Mouse (Mus musculus) liver, embryonic 12.5 days (tissue): ENCODE data around the gene Egfl8. TPM values are rescaled to one million over a fixed set of nuclear protein-coding genes. Genes with fewer than 3 reads are reported as not detected.
A peak's percentile ranks its signal among the peaks of the same experiment; 100 is the strongest.

Source experiments
- ATAC-seq: fragments of 200-750 bp; cut with Nextera tagmentation; 2 replicates; pipeline ENCODE4 v1.8.0; 2017; ENCODE audit warnings: moderate number of reproducible peaks, mild to moderate bottlenecking, moderate library complexity
- H3K27ac ChIP-seq: fragments of 300-500 bp; sonication (generic); 2 replicates; pipeline ENCODE4 v1.5.1; 2016; ENCODE audit warnings: mild to moderate bottlenecking
- H3K27me3 ChIP-seq: fragments of 300-500 bp; sonication (generic); replicated peaks from 2 replicates; pipeline ENCODE4 v1.6.1; 2016; ENCODE audit warnings: mild to moderate bottlenecking, moderate library complexity
- H3K36me3 ChIP-seq: fragments of 300-500 bp; sonication (generic); 2 replicates; pipeline ENCODE4 v1.6.1; 2016; ENCODE audit warnings: mild to moderate bottlenecking, moderate library complexity
- H3K4me1 ChIP-seq: fragments of 300-500 bp; sonication (generic); 2 replicates; pipeline ENCODE4 v1.6.1; 2016
- H3K4me2 ChIP-seq: fragments of 300-500 bp; sonication (generic); 2 replicates; pipeline ENCODE4 v1.6.1; 2016; ENCODE audit warnings: mild to moderate bottlenecking, moderate library complexity
- H3K4me3 ChIP-seq: fragments of 300-500 bp; sonication (generic); 2 replicates; pipeline ENCODE4 v1.5.1; 2016; ENCODE audit warnings: mild to moderate bottlenecking, moderate library complexity
- H3K9ac ChIP-seq: fragments of 300-500 bp; sonication (generic); 2 replicates; pipeline ENCODE4 v1.6.1; 2016; ENCODE audit warnings: mild to moderate bottlenecking, moderate library complexity
- H3K9me3 ChIP-seq: fragments of 300-500 bp; sonication (generic); replicated peaks from 2 replicates; pipeline ENCODE4 v1.6.1; 2016; ENCODE audit warnings: mild to moderate bottlenecking, moderate library complexity
- WGBS: fragments of 180-500 bp; shearing (Covaris S2); methylation state at CpG from one replicate; pipeline ENCODE4 v1.1.7; 2016; ENCODE audit not compliant: insufficient replicate concordance; 5-methylcytosine and 5-hydroxymethylcytosine counted together
- polyA plus RNA-seq: library from polyadenylated mRNA; unstranded; fragments of >200 nt; fragmentation: Nextera tagmentation; extraction: Ambion mirVana; gene quantifications from 2 replicates; pipeline ENCODE4 v1.2.1, GENCODE M21; 2016

The Egfl8 gene
- polyA plus RNA-seq, 1 experiment from 2014 or later, result 0.50 TPM

- peak within 1 kb of the TSS; percentile 72 for H3K27ac ChIP-seq
- H3K4me3 ChIP-seq, result peak within 1 kb of the TSS; percentile 95
- peaks cover 39% of the 10 kb centered on the region for H3K36me3 ChIP-seq
- no peaks in the 10 kb centered on the region for H3K9me3 ChIP-seq
- peaks cover 5% of the 10 kb centered on the region; the same call in 1 of the 2 replicates for H3K27me3 ChIP-seq
- peak within 1 kb of the TSS; percentile 86 for H3K9ac ChIP-seq
- peak; percentile 97 for ATAC-seq
- WGBS, result 1% methylated on average over 65 of the region's 66 CpGs
- peak within 1 kb of the TSS; percentile 94 for H3K4me2 ChIP-seq
- peaks cover 40% of the 10 kb centered on the region for H3K4me1 ChIP-seq
These were observed 31.4 kb upstream of the Egfl8 start, which contains the start of gene Atf6b for GRCm38 (mm10) chr17:34646906-34647787. Gene Atf6b, plus strand, starts transcription at chr17:34647146.

- Histone ChIP-seq H3K36me3 (peaks cover 27% of the 10 kb centered on the region), H3K9me3 (no peaks in the 10 kb centered on the region), H3K4me1 (peaks cover 40% of the 10 kb centered on the region), H3K27ac (0 out of 2 replicates have a peak overlapping the region, but pooled peaks have one; percentile 15), H3K4me2 (peak overlapping the region; percentile 94), H3K4me3 (peak overlapping the region; percentile 95), H3K9ac (0 out of 2 replicates have a peak overlapping the region, but pooled peaks have one; percentile 15), H3K27me3 (peaks cover 12% of the 10 kb centered on the region; the same call in 1 of the 2 replicates)
- no peak for ATAC-seq
- 56% methylated on average over 30 of the region's 30 CpGs for WGBS
These were observed 30.2 kb upstream of the Egfl8 start for GRCm38 (mm10) chr17:34645831-34646511.

- peak overlapping the region; percentile 75 for H3K27ac ChIP-seq
- WGBS, result 41% methylated on average over 10 of the region's 10 CpGs
These were observed 29.6 kb upstream of the Egfl8 start for GRCm38 (mm10) chr17:34645256-34645829.

GRCm38 (mm10) chr17:34644608-34645007, 28.8 kb upstream of the Egfl8 start, which contains the start of gene Fkbpl:
Gene Fkbpl, plus strand, starts transcription at chr17:34644764.
- H3K4me3 ChIP-seq, result peak within 1 kb of the TSS; percentile 95
- H3K27ac ChIP-seq, result peak within 1 kb of the TSS; percentile 75
- H3K27me3 ChIP-seq, result peaks cover 12% of the 10 kb centered on the region; the same call in 1 of the 2 replicates
- H3K9ac ChIP-seq, result peak within 1 kb of the TSS; percentile 73
- no peaks in the 10 kb centered on the region for H3K9me3 ChIP-seq
- H3K4me2 ChIP-seq, result peak within 1 kb of the TSS; percentile 94
- peaks cover 13% of the 10 kb centered on the region for H3K36me3 ChIP-seq
- ATAC-seq, result peak; percentile 62
- peaks cover 40% of the 10 kb centered on the region for H3K4me1 ChIP-seq
- WGBS, result 1% methylated on average over 16 of the region's 16 CpGs

More at GRCm38 (mm10) chr17:34645256-34645829, 29.6 kb upstream of the Egfl8 start:
- ATAC-seq, result no peak
- peaks cover 12% of the 10 kb centered on the region; the same call in 1 of the 2 replicates for H3K27me3 ChIP-seq
- H3K4me2 ChIP-seq, result peak overlapping the region; percentile 94
- H3K9me3 ChIP-seq, result no peaks in the 10 kb centered on the region
- H3K9ac ChIP-seq, result peak overlapping the region; percentile 73
- peaks cover 21% of the 10 kb centered on the region for H3K36me3 ChIP-seq
- H3K4me3 ChIP-seq, result peak overlapping the region; percentile 95
- H3K4me1 ChIP-seq, result peaks cover 40% of the 10 kb centered on the region

GRCm38 (mm10) chr17:34643944-34644343, 28.2 kb upstream of the Egfl8 start:
- H3K4me3 ChIP-seq, result no peak overlapping the region
- WGBS, result 69% methylated on average over 10 of the region's 10 CpGs
- peaks cover 40% of the 10 kb centered on the region for H3K4me1 ChIP-seq
- H3K27me3 ChIP-seq, result peaks cover 12% of the 10 kb centered on the region; the same call in 1 of the 2 replicates
- peaks cover 7% of the 10 kb centered on the region for H3K36me3 ChIP-seq
- no peak overlapping the region for H3K4me2 ChIP-seq
- no peak overlapping the region for H3K9ac ChIP-seq
- ATAC-seq, result no peak
- no peaks in the 10 kb centered on the region for H3K9me3 ChIP-seq
- no peak overlapping the region for H3K27ac ChIP-seq

- H3K4me3 ChIP-seq, result no peak overlapping the region
- H3K4me2 ChIP-seq, result no peak overlapping the region
- H3K36me3 ChIP-seq, result peaks cover under 1% of the 10 kb centered on the region; the same call in 1 of the 2 replicates
- ATAC-seq, result no peak
- no peak overlapping the region for H3K9ac ChIP-seq
- WGBS, result 72% methylated on average over 4 of the region's 4 CpGs
- H3K4me1 ChIP-seq, result peaks cover 39% of the 10 kb centered on the region
- peaks cover 16% of the 10 kb centered on the region; the same call in 1 of the 2 replicates for H3K27me3 ChIP-seq
- no peak overlapping the region for H3K27ac ChIP-seq
- H3K9me3 ChIP-seq, result no peaks in the 10 kb centered on the region
These were observed 27.6 kb upstream of the Egfl8 start for GRCm38 (mm10) chr17:34643379-34643778.

GRCm38 (mm10) chr17:34641945-34642344, 26.2 kb upstream of the Egfl8 start:
- peaks cover 18% of the 10 kb centered on the region for H3K27me3 ChIP-seq
- no peaks in the 10 kb centered on the region for H3K36me3 ChIP-seq
- no peak overlapping the region for H3K9ac ChIP-seq
- H3K4me1 ChIP-seq, result peaks cover 29% of the 10 kb centered on the region
- no peak overlapping the region for H3K27ac ChIP-seq
- no peak for ATAC-seq
- 61% methylated on average over 3 of the region's 3 CpGs for WGBS
- H3K4me2 ChIP-seq, result no peak overlapping the region
- no peaks in the 10 kb centered on the region for H3K9me3 ChIP-seq
- no peak overlapping the region for H3K4me3 ChIP-seq

GRCm38 (mm10) chr17:34640778-34641601, 25.2 kb upstream of the Egfl8 start:
- 23% methylated on average over 11 of the region's 11 CpGs for WGBS
- ATAC-seq, result no peak
- H3K4me2 ChIP-seq, result no peak overlapping the region
- H3K4me1 ChIP-seq, result peaks cover 21% of the 10 kb centered on the region
- H3K27ac ChIP-seq, result no peak overlapping the region
- no peak overlapping the region for H3K9ac ChIP-seq
- peaks cover 25% of the 10 kb centered on the region for H3K27me3 ChIP-seq
- H3K36me3 ChIP-seq, result no peaks in the 10 kb centered on the region
- H3K9me3 ChIP-seq, result no peaks in the 10 kb centered on the region
- no peak overlapping the region for H3K4me3 ChIP-seq

GRCm38 (mm10) chr17:34639461-34640255, 23.9 kb upstream of the Egfl8 start:
- H3K9me3 ChIP-seq, result no peaks in the 10 kb centered on the region
- H3K36me3 ChIP-seq, result no peaks in the 10 kb centered on the region
- no peak overlapping the region for H3K27ac ChIP-seq
- H3K9ac ChIP-seq, result no peak overlapping the region
- 63% methylated on average over 7 of the region's 7 CpGs for WGBS
- no peak for ATAC-seq
- no peak overlapping the region for H3K4me2 ChIP-seq
- peaks cover 32% of the 10 kb centered on the region for H3K27me3 ChIP-seq
- 0 out of 2 replicates have a peak, but pooled peaks cover 8% of the 10 kb centered on the region for H3K4me1 ChIP-seq
- no peak overlapping the region for H3K4me3 ChIP-seq

- H3K27ac ChIP-seq, result no peak overlapping the region
- no peaks in the 10 kb centered on the region for H3K9me3 ChIP-seq
- no peak overlapping the region for H3K9ac ChIP-seq
- H3K4me3 ChIP-seq, result no peak overlapping the region
- no peak overlapping the region for H3K4me2 ChIP-seq
- no peak for ATAC-seq
- 39% methylated on average over 3 of the region's 3 CpGs for WGBS
- peaks cover 47% of the 10 kb centered on the region for H3K27me3 ChIP-seq
- no peaks in the 10 kb centered on the region for H3K36me3 ChIP-seq
- peaks cover 2% of the 10 kb centered on the region; the same call in 1 of the 2 replicates for H3K4me1 ChIP-seq
These were observed 21.7 kb upstream of the Egfl8 start for GRCm38 (mm10) chr17:34637459-34637858.
